ENCODE assay signal across 28 mouse cellular contexts in genomic region chr17:65735088-65735487, GRCm38 (mm10). TPM values are rescaled to one million over a fixed set of nuclear protein-coding genes. Genes with fewer than 3 reads are reported as not detected.
DNase-seq lines count a peak whose midpoint lies in the region; ATAC-seq and TF ChIP-seq lines count a peak whose summit lies in the region.
"Had no signal": no experiment of that assay in that cellular context is flagged by ENCODE, and none has a peak within 500 bp of the region (broad histone marks: within the 10 kb centered on the region; RNA-seq: fewer than 3 reads in every experiment).

No protein-coding gene starts in this region.

- no peaks in the 10 kb centered on the region for H3K36me3 ChIP-seq in ES-E14 (ENCODE audit: control insufficient read depth, insufficient read depth, low read length, poor library complexity, severe bottlenecking)
- no peaks in the 10 kb centered on the region for H3K36me3 ChIP-seq in forebrain, embryonic 10.5 days (replicated peaks)
- H3K36me3 ChIP-seq: embryonic facial prominence, embryonic 10.5 days; embryonic facial prominence, embryonic 13.5 days; heart, embryonic 10.5 days; heart, embryonic 13.5 days had no signal

- H3K9ac ChIP-seq in ES-E14 (ENCODE audit: insufficient read depth, low read depth, low read length, poor library complexity, severe bottlenecking): no peak overlapping the region
- H3K9ac ChIP-seq: embryonic facial prominence, embryonic 13.5 days; forebrain, embryonic 13.5 days; heart, embryonic 13.5 days; hindbrain, embryonic 14.5 days had no signal

- no peak overlapping the region for H3K4me3 ChIP-seq in ES-E14 (ENCODE audit: insufficient read depth in 1 of 2, low read depth in 1 of 2, low read length in 2 of 2, poor library complexity in 1 of 2, severe bottlenecking in 1 of 2)
- no peak overlapping the region for H3K4me3 ChIP-seq in forebrain, embryonic 10.5 days
- H3K4me3 ChIP-seq: embryonic facial prominence, embryonic 10.5 days; embryonic facial prominence, embryonic 13.5 days; erythroblast, embryonic 14.5 days; forebrain, embryonic 13.5 days; gastrocnemius, adult 2 months; heart, embryonic 10.5 days; heart, embryonic 13.5 days had no signal

- H3K27ac ChIP-seq in ES-E14 (ENCODE audit: insufficient read depth, low read depth, low read length, poor library complexity, severe bottlenecking): peak overlapping the region; percentile 57; the same call in 1 of the 2 replicates
- H3K27ac ChIP-seq in forebrain, embryonic 10.5 days: no peak overlapping the region
- H3K27ac ChIP-seq: embryonic facial prominence, embryonic 10.5 days; embryonic facial prominence, embryonic 13.5 days; forebrain, embryonic 13.5 days; gastrocnemius, adult 2 months; heart, embryonic 10.5 days; heart, embryonic 13.5 days; hindbrain, embryonic 14.5 days; hindbrain, postnatal 0 days had no signal

- no peaks in the 10 kb centered on the region for H3K9me3 ChIP-seq in ES-E14 (ENCODE audit: control insufficient read depth, insufficient read depth, low read depth, low read length)
- H3K9me3 ChIP-seq in forebrain, embryonic 10.5 days: no peaks in the 10 kb centered on the region
- H3K9me3 ChIP-seq: embryonic facial prominence, embryonic 10.5 days; embryonic facial prominence, embryonic 13.5 days; forebrain, embryonic 13.5 days; heart, embryonic 10.5 days; heart, embryonic 13.5 days had no signal

- ATAC-seq in granulocyte monocyte progenitor cell, adult 5-6 weeks (replicated peaks; ENCODE audit: poor library complexity, severe bottlenecking): peak; percentile 53
- ATAC-seq in megakaryocyte progenitor cell, adult 5-6 weeks (replicated peaks; ENCODE audit: poor library complexity): peak; percentile 42
- ATAC-seq: forebrain, embryonic 13.5 days; forebrain, embryonic 16.5 days; hindbrain, postnatal 0 days; inflammation-experienced regulatory T-cells, adult 6 months; intestine, embryonic 16.5 days had no signal

- in situ Hi-C loops in ES-E14 (cut with MboI; ENCODE audit: low sequenced_read_pairs in 2 of 2, unreplicated experiment in 2 of 2): no loop called here

- WGBS in forebrain, embryonic 10.5 days: 92% methylated on average over 2 of the region's 2 CpGs

- no peaks in the 10 kb centered on the region for H3K27me3 ChIP-seq in forebrain, embryonic 10.5 days (ENCODE audit: poor library complexity, severe bottlenecking)
- H3K27me3 ChIP-seq: embryonic facial prominence, embryonic 13.5 days; forebrain, embryonic 13.5 days; heart, embryonic 13.5 days had no signal

- peaks cover 7 to 25% of the 10 kb centered on the region in 2 experiments; a peak in 3 of 4 replicates for H3K4me1 ChIP-seq in ES-E14 (ENCODE audit: control insufficient read depth in 2 of 2, insufficient read depth in 2 of 2, low read length in 2 of 2, poor library complexity in 1 of 2)
- no peaks in the 10 kb centered on the region for H3K4me1 ChIP-seq in forebrain, embryonic 10.5 days
- H3K4me1 ChIP-seq: embryonic facial prominence, embryonic 10.5 days; embryonic facial prominence, embryonic 13.5 days; forebrain, embryonic 13.5 days had no signal

- DNase-seq in ES-E14 (ENCODE audit: low read depth, low spot score): no peak
- DNase-seq in adrenal gland, adult (ENCODE audit: inconsistent age in 2 of 2, low spot score in 1 of 2): no peak
- no peak for DNase-seq in layer of hippocampus, adult 8-10 months (ENCODE audit: low spot score in 2 of 2)
- DNase-seq in forebrain, embryonic 10.5 days (ENCODE audit: extremely low spot score, low spot score): no peak
- DNase-seq: adrenal gland, adult 8-10 months; adrenal gland, postnatal 25 days; cerebellum, adult 18-20 months; cerebellum, adult 9-10 months; cerebellum, postnatal 14 days; embryo, embryonic 11 days; gastrocnemius, adult 2 months; gastrocnemius, postnatal 14 days; heart, adult 18-20 months; heart, postnatal 14 days; heart, postnatal 4 days had no signal

TF ChIP-seq in ES-E14, 5 proteins besides CTCF, POLR2A, EP300 and RAD21:
- TF ChIP-seq CHD2 (IDR thresholded peaks at IDR 0.05; ENCODE audit: low read depth, low read length): no peak
- no peak for TF ChIP-seq HCFC1 (IDR thresholded peaks at IDR 0.05; ENCODE audit: borderline replicate concordance, insufficient read depth, low read length)
- TF ChIP-seq ZC3H11A (IDR thresholded peaks at IDR 0.05; ENCODE audit: borderline replicate concordance, low read depth, low read length): no peak
- no peak for TF ChIP-seq MAFK (IDR thresholded peaks at IDR 0.05; ENCODE audit: insufficient read depth, low read depth, low read length)
- no peak for TF ChIP-seq ZNF384 (IDR thresholded peaks at IDR 0.05; ENCODE audit: low read depth, low read length)

RNA-seq across cellular contexts. Expression of gene Rab31, which starts 37.5 kb away (rescaled TPM):
- 16.4 and 22.8 TPM in 2 replicates for total RNA-seq in ES-E14 (2012; rRNA removed)
- total RNA-seq in granulocyte monocyte progenitor cell, adult 5-6 weeks (2014; fragmentation: Nextera tagmentation): 48.3 and 56.7 TPM in 2 replicates
- total RNA-seq in granulocyte monocyte progenitor cell, adult 5-6 weeks (2017): 73.6 and 82.1 TPM in 2 replicates
- total RNA-seq in megakaryocyte progenitor cell, adult 5-6 weeks (2015): 44.3 and 46.2 TPM in 2 replicates
- 73.3 and 75.1 TPM in 2 replicates for total RNA-seq in megakaryocyte progenitor cell, adult 5-6 weeks (2017)
- total RNA-seq in layer of hippocampus, adult 8-10 months (2022): 10 to 100 TPM; 47.3 to 61.1 (median 52.1) TPM
- polyA plus RNA-seq in forebrain, embryonic 10.5 days (2016; fragmentation: Nextera tagmentation; extraction: Ambion mirVana): 58.6 and 64.7 TPM in 2 replicates
- polyA plus RNA-seq: erythroblast, embryonic 14.5 days had no signal

RNA-seq across cellular contexts. Expression of gene Ppp4r1, which starts 47.3 kb away (rescaled TPM):
- 40.3 and 48.9 TPM in 2 replicates for total RNA-seq in ES-E14 (2012; rRNA removed)
- total RNA-seq in granulocyte monocyte progenitor cell, adult 5-6 weeks (2014; fragmentation: Nextera tagmentation): 76.3 and 77.3 TPM in 2 replicates
- 42.0 and 101 TPM in 2 replicates for total RNA-seq in granulocyte monocyte progenitor cell, adult 5-6 weeks (2017)
- 39.9 and 44.5 TPM in 2 replicates for total RNA-seq in megakaryocyte progenitor cell, adult 5-6 weeks (2015)
- total RNA-seq in megakaryocyte progenitor cell, adult 5-6 weeks (2017): 48.1 and 65.4 TPM in 2 replicates
- 10 to 100 TPM; 35.6 to 40.9 (median 37.7) TPM for total RNA-seq in layer of hippocampus, adult 8-10 months (2022)
- polyA plus RNA-seq in forebrain, embryonic 10.5 days (2016; fragmentation: Nextera tagmentation; extraction: Ambion mirVana): 61.5 and 66.0 TPM in 2 replicates
